Mouse (Mus musculus): Measurements from ENCODE around the gene Naxd. TPM values are rescaled to one million over a fixed set of nuclear protein-coding genes. Genes with fewer than 3 reads are reported as not detected.
"Not testable (repeated sequence)": the region's sequence is repeated elsewhere in the genome, so short reads cannot be mapped to it uniquely, and the experiment has no call there.

The Naxd gene
- polyA plus RNA-seq, 1 experiment from 2014 or later = 88.0 TPM

DNA sequence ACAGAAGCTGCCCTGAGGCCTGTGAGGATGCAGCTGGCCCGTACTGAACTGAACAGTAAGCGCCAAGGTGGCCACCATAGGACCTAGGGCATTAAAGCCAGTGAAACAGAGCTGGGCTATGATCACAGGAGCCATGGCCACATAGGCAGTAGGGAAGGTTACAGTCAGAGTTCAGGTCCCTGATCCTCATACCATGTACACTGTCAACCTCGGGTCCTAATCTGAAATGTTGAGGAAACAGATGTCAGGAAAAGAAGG, 32.7 kb upstream of the Naxd start:
- DNase-seq (ENCODE audit: low spot score) = no peak
- Histone ChIP-seq H3K4me3 (ENCODE audit: low read depth, low read length) (no peak overlapping the region), H3K27me3 (ENCODE audit: control insufficient read depth, insufficient read depth, low read length) (no peaks in the 10 kb centered on the region), H3K36me3 (replicated peaks; ENCODE audit: control insufficient read depth, insufficient read depth, low read depth, low read length) (no peaks in the 10 kb centered on the region), H3K4me1 (ENCODE audit: control insufficient read depth, insufficient read depth, low read length) (no peaks in the 10 kb centered on the region), H3K27ac (replicated peaks; ENCODE audit: low read depth, low read length) (no peak overlapping the region), H3K4me2 (ENCODE audit: low read depth, low read length) (no peak overlapping the region), H3K9ac (replicated peaks; ENCODE audit: low read length) (no peak overlapping the region), H3K9me3 (replicated peaks; ENCODE audit: control insufficient read depth, low read length) (no peaks in the 10 kb centered on the region)
- no peak for ATAC-seq (replicated peaks; ENCODE audit: insufficient number of reproducible peaks, low FRiP score, low TSS enrichment, low read depth)
- WGBS = 72% methylated on average over 3 of the region's 3 CpGs

DNA sequence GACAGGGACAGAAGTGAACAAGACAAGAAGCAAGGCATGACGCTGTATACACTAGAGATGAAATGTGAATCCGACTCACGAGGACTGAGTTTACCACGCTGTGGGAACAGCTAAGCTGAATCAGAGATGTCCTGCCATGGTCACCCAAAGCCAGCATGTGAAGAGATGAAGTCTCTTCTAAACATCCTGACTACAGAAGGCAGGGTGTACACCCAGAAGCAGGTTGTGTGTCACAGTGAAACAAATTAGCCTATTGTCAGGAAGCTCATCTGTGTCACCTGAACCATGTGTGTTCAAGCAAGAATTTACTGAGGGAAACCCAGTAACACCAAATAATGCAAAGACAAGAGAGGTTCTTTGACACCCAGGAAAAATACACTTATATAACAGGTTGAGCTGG, 31.7 kb upstream of the Naxd start:
- DNase-seq (ENCODE audit: low spot score) = no peak
- no peaks in the 10 kb centered on the region for H3K9me3 ChIP-seq (replicated peaks; ENCODE audit: control insufficient read depth, low read length)
- H3K9ac ChIP-seq (replicated peaks; ENCODE audit: low read length) = no peak overlapping the region
- no peak overlapping the region for H3K4me3 ChIP-seq (ENCODE audit: low read depth, low read length)
- ATAC-seq (replicated peaks; ENCODE audit: insufficient number of reproducible peaks, low FRiP score, low TSS enrichment, low read depth) = no peak
- no peaks in the 10 kb centered on the region for H3K27me3 ChIP-seq (ENCODE audit: control insufficient read depth, insufficient read depth, low read length)
- no peaks in the 10 kb centered on the region for H3K4me1 ChIP-seq (ENCODE audit: control insufficient read depth, insufficient read depth, low read length)
- no peaks in the 10 kb centered on the region for H3K36me3 ChIP-seq (replicated peaks; ENCODE audit: control insufficient read depth, insufficient read depth, low read depth, low read length)
- H3K4me2 ChIP-seq (ENCODE audit: low read depth, low read length) = no peak overlapping the region
- no peak overlapping the region for H3K27ac ChIP-seq (replicated peaks; ENCODE audit: low read depth, low read length)
- WGBS = 84% methylated on average over 4 of the region's 4 CpGs

DNA sequence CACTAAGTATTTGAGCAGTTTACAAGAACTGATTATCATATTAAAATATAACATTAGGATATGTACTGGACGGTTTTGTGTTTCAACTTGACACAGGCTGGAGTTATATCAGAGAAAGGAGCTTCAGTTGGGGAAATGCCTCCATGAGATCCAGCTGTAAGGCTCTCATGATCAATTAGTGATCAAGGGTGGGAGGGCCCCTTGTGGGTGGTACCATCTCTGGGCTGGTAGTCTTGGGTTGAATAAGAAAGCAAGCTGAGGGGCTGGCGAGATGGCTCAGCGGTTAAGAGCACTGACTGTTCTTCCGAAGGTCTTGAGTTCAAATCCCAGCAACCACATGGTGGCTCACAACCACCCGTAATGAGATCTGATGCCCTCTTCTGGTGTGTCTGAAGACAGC, 30.8 kb upstream of the Naxd start:
- H3K4me2 ChIP-seq (ENCODE audit: low read depth, low read length); H3K27ac ChIP-seq (replicated peaks; ENCODE audit: low read depth, low read length); H3K9me3 ChIP-seq (replicated peaks; ENCODE audit: control insufficient read depth, low read length); H3K4me3 ChIP-seq (ENCODE audit: low read depth, low read length); H3K27me3 ChIP-seq (ENCODE audit: control insufficient read depth, insufficient read depth, low read length); DNase-seq (ENCODE audit: low spot score); H3K9ac ChIP-seq (replicated peaks; ENCODE audit: low read length); H3K36me3 ChIP-seq (replicated peaks; ENCODE audit: control insufficient read depth, insufficient read depth, low read depth, low read length); ATAC-seq (replicated peaks; ENCODE audit: insufficient number of reproducible peaks, low FRiP score, low TSS enrichment, low read depth); H3K4me1 ChIP-seq (ENCODE audit: control insufficient read depth, insufficient read depth, low read length): not testable (repeated sequence)
- 89% methylated on average over 4 of the region's 5 CpGs for WGBS

DNA sequence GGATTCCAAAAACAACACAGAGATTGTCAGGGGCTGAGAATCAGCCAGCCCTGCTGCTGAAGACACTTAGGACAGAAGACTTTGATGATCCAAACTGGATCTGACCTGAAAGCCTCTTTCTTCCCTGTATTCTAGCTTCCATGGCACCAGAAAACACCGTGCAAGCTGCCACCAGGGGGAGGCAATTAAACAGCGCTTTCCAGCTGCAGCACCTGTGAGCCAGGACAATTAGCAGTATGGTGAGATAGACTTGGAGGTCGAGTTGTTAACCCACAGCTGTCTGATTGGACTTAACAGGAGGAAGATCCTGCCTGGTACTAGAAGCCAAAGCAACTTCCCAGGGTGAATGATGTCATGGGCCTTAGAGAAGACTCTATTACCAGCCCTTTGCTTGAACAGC, 28.2 kb upstream of the Naxd start:
- H3K4me1 ChIP-seq (ENCODE audit: control insufficient read depth, insufficient read depth, low read length) = no peaks in the 10 kb centered on the region
- ATAC-seq (replicated peaks; ENCODE audit: insufficient number of reproducible peaks, low FRiP score, low TSS enrichment, low read depth) (no peak), DNase-seq (ENCODE audit: low spot score) (peak; percentile 52)
- no peak overlapping the region for H3K4me2 ChIP-seq (ENCODE audit: low read depth, low read length)
- H3K4me3 ChIP-seq (ENCODE audit: low read depth, low read length) = no peak overlapping the region
- WGBS = 11% methylated on average over 3 of the region's 3 CpGs
- H3K9ac ChIP-seq (replicated peaks; ENCODE audit: low read length) = no peak overlapping the region
- no peak overlapping the region for H3K27ac ChIP-seq (replicated peaks; ENCODE audit: low read depth, low read length)
- H3K27me3 ChIP-seq (ENCODE audit: control insufficient read depth, insufficient read depth, low read length) = no peaks in the 10 kb centered on the region
- H3K36me3 ChIP-seq (replicated peaks; ENCODE audit: control insufficient read depth, insufficient read depth, low read depth, low read length) = no peaks in the 10 kb centered on the region
- no peaks in the 10 kb centered on the region for H3K9me3 ChIP-seq (replicated peaks; ENCODE audit: control insufficient read depth, low read length)

DNA sequence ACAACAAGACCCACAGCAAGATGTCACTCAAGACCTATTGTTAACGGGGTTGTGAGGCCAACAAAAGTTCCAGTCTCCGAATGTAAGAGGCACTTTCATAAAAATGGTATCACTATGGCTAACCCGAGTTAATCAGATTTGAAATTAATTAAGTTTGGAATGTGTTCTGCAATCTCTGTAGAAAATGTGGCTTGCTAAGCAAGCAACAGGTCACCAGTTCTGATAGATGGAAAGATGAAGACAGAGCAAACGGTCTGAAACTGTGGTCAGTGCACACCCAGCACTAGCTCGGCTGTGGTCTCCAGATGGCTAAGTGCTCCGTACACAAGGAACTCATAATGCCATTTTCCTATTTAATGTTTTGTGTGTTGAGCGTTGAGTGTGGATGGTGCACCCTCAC, 26.6 kb upstream of the Naxd start:
- WGBS = 72% methylated on average over 7 of the region's 7 CpGs

DNA sequence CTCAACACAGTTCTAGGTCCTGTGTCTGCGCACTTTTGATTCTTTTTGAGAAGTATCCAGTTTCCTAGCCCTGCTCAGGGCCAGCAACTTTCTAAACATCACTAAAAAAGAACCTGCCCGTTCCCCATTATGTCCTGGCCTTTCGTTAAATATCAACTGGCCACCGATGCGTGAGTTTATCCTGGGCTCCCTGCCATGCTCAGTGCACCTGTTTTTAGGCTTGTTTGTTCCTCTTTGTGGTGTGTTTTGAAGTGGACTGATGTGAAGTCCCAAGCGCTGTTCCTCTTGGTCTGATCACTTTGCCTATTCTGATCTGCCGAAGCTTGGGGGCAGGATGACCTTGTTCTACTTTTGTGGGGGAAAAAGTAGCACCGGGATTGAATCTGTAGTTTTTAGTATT, 26.0 kb upstream of the Naxd start:
- peaks cover 10% of the 10 kb centered on the region for H3K27me3 ChIP-seq (ENCODE audit: control insufficient read depth, insufficient read depth, low read length)
- ATAC-seq (replicated peaks; ENCODE audit: insufficient number of reproducible peaks, low FRiP score, low TSS enrichment, low read depth) = no peak
- H3K9me3 ChIP-seq (replicated peaks; ENCODE audit: control insufficient read depth, low read length) = no peaks in the 10 kb centered on the region
- no peak overlapping the region for H3K4me3 ChIP-seq (ENCODE audit: low read depth, low read length)
- H3K4me2 ChIP-seq (ENCODE audit: low read depth, low read length) = no peak overlapping the region
- DNase-seq (ENCODE audit: low spot score) = no peak
- H3K36me3 ChIP-seq (replicated peaks; ENCODE audit: control insufficient read depth, insufficient read depth, low read depth, low read length) = no peaks in the 10 kb centered on the region
- H3K9ac ChIP-seq (replicated peaks; ENCODE audit: low read length) = no peak overlapping the region
- no peak overlapping the region for H3K27ac ChIP-seq (replicated peaks; ENCODE audit: low read depth, low read length)
- WGBS = 45% methylated on average over 8 of the region's 8 CpGs
- no peaks in the 10 kb centered on the region for H3K4me1 ChIP-seq (ENCODE audit: control insufficient read depth, insufficient read depth, low read length)

More for the DNA sequence above, 26.6 kb upstream of the Naxd start:
- no peak overlapping the region for H3K4me3 ChIP-seq (ENCODE audit: low read depth, low read length)
- no peaks in the 10 kb centered on the region for H3K4me1 ChIP-seq (ENCODE audit: control insufficient read depth, insufficient read depth, low read length)
- H3K4me2 ChIP-seq (ENCODE audit: low read depth, low read length) = no peak overlapping the region
- H3K9ac ChIP-seq (replicated peaks; ENCODE audit: low read length) = no peak overlapping the region
- H3K27me3 ChIP-seq (ENCODE audit: control insufficient read depth, insufficient read depth, low read length) = peaks cover 5% of the 10 kb centered on the region
- H3K27ac ChIP-seq (replicated peaks; ENCODE audit: low read depth, low read length) = no peak overlapping the region
- ATAC-seq (replicated peaks; ENCODE audit: insufficient number of reproducible peaks, low FRiP score, low TSS enrichment, low read depth) = no peak
- no peak for DNase-seq (ENCODE audit: low spot score)
- H3K9me3 ChIP-seq (replicated peaks; ENCODE audit: control insufficient read depth, low read length) = no peaks in the 10 kb centered on the region
- no peaks in the 10 kb centered on the region for H3K36me3 ChIP-seq (replicated peaks; ENCODE audit: control insufficient read depth, insufficient read depth, low read depth, low read length)

DNA sequence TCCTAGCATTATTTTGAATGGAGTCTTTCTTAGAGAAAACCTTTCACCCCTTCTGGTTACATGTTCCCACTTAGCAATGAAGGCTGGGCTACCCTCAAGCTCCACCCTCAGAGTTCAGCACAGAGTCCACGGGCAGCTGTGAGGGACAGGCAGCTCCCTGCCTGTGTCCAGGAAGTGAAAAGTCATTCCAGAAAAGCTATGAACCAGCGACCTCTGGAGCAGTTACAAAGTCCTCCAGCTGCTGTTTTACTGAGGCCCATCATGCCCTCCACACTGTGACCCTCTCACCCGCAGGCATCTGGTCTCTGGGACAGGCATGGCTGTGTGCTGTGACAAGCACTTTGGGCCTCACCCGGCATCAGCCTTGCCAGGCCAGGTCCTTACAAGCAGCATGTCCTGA, 24.2 kb upstream of the Naxd start:
- DNase-seq (ENCODE audit: low spot score) (no peak), ATAC-seq (replicated peaks; ENCODE audit: insufficient number of reproducible peaks, low FRiP score, low TSS enrichment, low read depth) (no peak)
- 22% methylated on average over 4 of the region's 4 CpGs for WGBS
- no peaks in the 10 kb centered on the region for H3K36me3 ChIP-seq (replicated peaks; ENCODE audit: control insufficient read depth, insufficient read depth, low read depth, low read length)
- H3K4me2 ChIP-seq (ENCODE audit: low read depth, low read length) = no peak overlapping the region
- H3K9ac ChIP-seq (replicated peaks; ENCODE audit: low read length) = no peak overlapping the region
- no peaks in the 10 kb centered on the region for H3K9me3 ChIP-seq (replicated peaks; ENCODE audit: control insufficient read depth, low read length)
- peaks cover 1% of the 10 kb centered on the region; the same call in 1 of the 2 replicates for H3K4me1 ChIP-seq (ENCODE audit: control insufficient read depth, insufficient read depth, low read length)
- no peak overlapping the region for H3K27ac ChIP-seq (replicated peaks; ENCODE audit: low read depth, low read length)
- H3K27me3 ChIP-seq (ENCODE audit: control insufficient read depth, insufficient read depth, low read length) = peaks cover 18% of the 10 kb centered on the region
- no peak overlapping the region for H3K4me3 ChIP-seq (ENCODE audit: low read depth, low read length)

DNA sequence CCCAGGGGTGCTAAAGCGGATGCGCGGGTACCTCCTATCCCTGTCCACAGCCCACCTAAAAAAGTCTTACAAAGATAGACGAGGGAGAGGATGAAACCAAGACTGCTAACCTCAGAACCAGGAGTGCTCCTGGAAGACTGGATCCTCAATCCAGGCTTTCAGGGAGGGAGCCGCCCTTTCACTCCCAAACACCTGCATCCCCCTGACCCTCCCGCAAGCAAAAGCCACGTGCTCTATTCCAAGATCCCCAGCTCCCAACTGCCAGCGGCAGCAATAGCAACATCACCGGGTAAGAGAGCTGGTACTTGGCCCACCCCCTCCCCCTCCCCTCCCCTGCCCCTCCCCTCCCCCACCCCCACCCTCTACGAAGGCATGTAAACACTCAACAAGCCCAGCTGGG, 21.9 kb upstream of the Naxd start:
- 8% methylated on average over 9 of the region's 10 CpGs for WGBS

DNA sequence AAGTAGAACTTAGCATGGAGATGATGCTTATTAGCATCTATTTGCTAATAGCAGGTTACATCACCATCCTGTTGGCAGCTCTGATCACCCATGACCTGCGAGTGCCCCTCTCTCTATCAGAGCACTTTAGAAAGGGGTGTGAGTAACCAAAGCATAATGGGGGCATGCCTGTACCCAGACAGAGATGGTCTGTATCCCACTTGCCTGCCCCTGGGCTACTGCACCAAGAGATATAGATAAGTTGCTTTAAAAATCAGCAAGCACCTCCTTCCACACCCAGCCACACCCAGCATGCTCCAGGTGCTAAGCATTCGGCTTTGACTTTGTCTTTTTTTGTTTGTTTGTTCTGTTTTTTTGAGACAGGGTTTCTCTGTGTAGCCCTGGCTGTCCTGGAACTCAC, 21.4 kb upstream of the Naxd start:
- peaks cover 5% of the 10 kb centered on the region; the same call in 1 of the 2 replicates for H3K4me1 ChIP-seq (ENCODE audit: control insufficient read depth, insufficient read depth, low read length)
- ATAC-seq (replicated peaks; ENCODE audit: insufficient number of reproducible peaks, low FRiP score, low TSS enrichment, low read depth) (no peak), DNase-seq (ENCODE audit: low spot score) (no peak)
- H3K27ac ChIP-seq (replicated peaks; ENCODE audit: low read depth, low read length) = no peak overlapping the region
- WGBS = 11% methylated on average over 2 of the region's 2 CpGs
- no peaks in the 10 kb centered on the region for H3K9me3 ChIP-seq (replicated peaks; ENCODE audit: control insufficient read depth, low read length)
- H3K36me3 ChIP-seq (replicated peaks; ENCODE audit: control insufficient read depth, insufficient read depth, low read depth, low read length) = no peaks in the 10 kb centered on the region
- H3K4me2 ChIP-seq (ENCODE audit: low read depth, low read length) = no peak overlapping the region
- H3K9ac ChIP-seq (replicated peaks; ENCODE audit: low read length) = no peak overlapping the region
- peaks cover 38% of the 10 kb centered on the region for H3K27me3 ChIP-seq (ENCODE audit: control insufficient read depth, insufficient read depth, low read length)
- no peak overlapping the region for H3K4me3 ChIP-seq (ENCODE audit: low read depth, low read length)

More for the DNA sequence above, 21.9 kb upstream of the Naxd start:
- H3K27ac ChIP-seq (replicated peaks; ENCODE audit: low read depth, low read length) = no peak overlapping the region
- ATAC-seq (replicated peaks; ENCODE audit: insufficient number of reproducible peaks, low FRiP score, low TSS enrichment, low read depth) (no peak), DNase-seq (ENCODE audit: low spot score) (no peak)
- H3K27me3 ChIP-seq (ENCODE audit: control insufficient read depth, insufficient read depth, low read length) = peaks cover 38% of the 10 kb centered on the region
- H3K4me2 ChIP-seq (ENCODE audit: low read depth, low read length) = no peak overlapping the region
- H3K9ac ChIP-seq (replicated peaks; ENCODE audit: low read length) = no peak overlapping the region
- H3K9me3 ChIP-seq (replicated peaks; ENCODE audit: control insufficient read depth, low read length) = no peaks in the 10 kb centered on the region
- H3K36me3 ChIP-seq (replicated peaks; ENCODE audit: control insufficient read depth, insufficient read depth, low read depth, low read length) = no peaks in the 10 kb centered on the region
- H3K4me3 ChIP-seq (ENCODE audit: low read depth, low read length) = no peak overlapping the region
- H3K4me1 ChIP-seq (ENCODE audit: control insufficient read depth, insufficient read depth, low read length) = peaks cover 5% of the 10 kb centered on the region; the same call in 1 of the 2 replicates
